Comparison of ENCODE assay signal across 8 mouse cellular contexts in genomic region chr11:45992087-45992486, GRCm38 (mm10). TPM values are rescaled to one million over a fixed set of nuclear protein-coding genes. Genes with fewer than 3 reads are reported as not detected.
A peak's percentile ranks its signal among the peaks of the same experiment; 100 is the strongest.
DNase-seq lines count a peak whose midpoint lies in the region; ATAC-seq lines count a peak whose summit lies in the region.

No protein-coding gene starts in this region.

- H3K9ac ChIP-seq in heart, embryonic 15.5 days, result 0 out of 2 replicates have a peak overlapping the region, but pooled peaks have one; percentile 21
- H3K9ac ChIP-seq in embryonic facial prominence, embryonic 12.5 days, result no peak overlapping the region
- H3K9ac ChIP-seq in hindbrain, embryonic 16.5 days (ENCODE audit: low read depth, low read length), result no peak overlapping the region
- H3K9ac ChIP-seq in midbrain, embryonic 14.5 days (replicated peaks; ENCODE audit: low read length), result no peak overlapping the region

- H3K9me3 ChIP-seq in heart, embryonic 15.5 days (replicated peaks), result no peaks in the 10 kb centered on the region
- no peaks in the 10 kb centered on the region for H3K9me3 ChIP-seq in embryonic facial prominence, embryonic 12.5 days
- H3K9me3 ChIP-seq in hindbrain, embryonic 16.5 days (ENCODE audit: control insufficient read depth, low read length), result no peaks in the 10 kb centered on the region
- no peaks in the 10 kb centered on the region for H3K9me3 ChIP-seq in midbrain, embryonic 14.5 days (ENCODE audit: control insufficient read depth, low read length)

- H3K27me3 ChIP-seq in heart, embryonic 15.5 days, result 0 out of 2 replicates have a peak, but pooled peaks cover 2% of the 10 kb centered on the region
- no peaks in the 10 kb centered on the region for H3K27me3 ChIP-seq in embryonic facial prominence, embryonic 12.5 days
- no peaks in the 10 kb centered on the region for H3K27me3 ChIP-seq in hindbrain, embryonic 16.5 days (replicated peaks; ENCODE audit: control insufficient read depth, insufficient read depth, low read length)
- no peaks in the 10 kb centered on the region for H3K27me3 ChIP-seq in midbrain, embryonic 14.5 days (ENCODE audit: control insufficient read depth, insufficient read depth, low read length)

- peak overlapping the region; percentile 36 for H3K4me3 ChIP-seq in heart, embryonic 15.5 days
- H3K4me3 ChIP-seq in embryonic facial prominence, embryonic 12.5 days, result peak overlapping the region; percentile 24
- H3K4me3 ChIP-seq in hindbrain, embryonic 16.5 days (ENCODE audit: low read length), result no peak overlapping the region; the same call in 1 of the 2 replicates
- no peak overlapping the region for H3K4me3 ChIP-seq in midbrain, embryonic 14.5 days (replicated peaks; ENCODE audit: low read depth, low read length)

- no peaks in the 10 kb centered on the region for H3K36me3 ChIP-seq in heart, embryonic 15.5 days
- H3K36me3 ChIP-seq in embryonic facial prominence, embryonic 12.5 days, result no peaks in the 10 kb centered on the region
- no peaks in the 10 kb centered on the region for H3K36me3 ChIP-seq in hindbrain, embryonic 16.5 days (ENCODE audit: control insufficient read depth, insufficient read depth, low read length)
- H3K36me3 ChIP-seq in midbrain, embryonic 14.5 days (ENCODE audit: control insufficient read depth, insufficient read depth, low read length), result no peaks in the 10 kb centered on the region

- H3K27ac ChIP-seq in heart, embryonic 15.5 days, result no peak overlapping the region
- H3K27ac ChIP-seq in embryonic facial prominence, embryonic 12.5 days, result no peak overlapping the region
- H3K27ac ChIP-seq in hindbrain, embryonic 16.5 days (ENCODE audit: low read depth, low read length), result no peak overlapping the region
- H3K27ac ChIP-seq in midbrain, embryonic 14.5 days (replicated peaks; ENCODE audit: low read depth, low read length), result no peak overlapping the region

- ATAC-seq in heart, embryonic 15.5 days (replicated peaks; ENCODE audit: insufficient number of reproducible peaks, insufficient read depth, low FRiP score, low read depth), result no peak
- ATAC-seq in embryonic facial prominence, embryonic 12.5 days (ENCODE audit: insufficient number of reproducible peaks, insufficient read depth, low FRiP score, low TSS enrichment), result no peak
- no peak for ATAC-seq in hindbrain, embryonic 16.5 days
- ATAC-seq in midbrain, embryonic 14.5 days (ENCODE audit: low FRiP score, low TSS enrichment), result no peak

- H3K4me2 ChIP-seq in heart, embryonic 15.5 days, result peak overlapping the region; percentile 63
- peak overlapping the region; percentile 50 for H3K4me2 ChIP-seq in embryonic facial prominence, embryonic 12.5 days (replicated peaks)
- peak overlapping the region; percentile 53 for H3K4me2 ChIP-seq in hindbrain, embryonic 16.5 days (ENCODE audit: low read length)
- peak overlapping the region; percentile 39 for H3K4me2 ChIP-seq in midbrain, embryonic 14.5 days (ENCODE audit: low read length)

- peaks cover 6% of the 10 kb centered on the region for H3K4me1 ChIP-seq in heart, embryonic 15.5 days (replicated peaks)
- no peaks in the 10 kb centered on the region for H3K4me1 ChIP-seq in embryonic facial prominence, embryonic 12.5 days
- H3K4me1 ChIP-seq in hindbrain, embryonic 16.5 days (ENCODE audit: control insufficient read depth, insufficient read depth, low read depth, low read length), result peaks cover 4% of the 10 kb centered on the region; the same call in 1 of the 2 replicates
- H3K4me1 ChIP-seq in midbrain, embryonic 14.5 days (ENCODE audit: control insufficient read depth, insufficient read depth, low read length), result no peaks in the 10 kb centered on the region

- DNase-seq in heart, adult 8-10 months (ENCODE audit: low spot score), result no peak
- no peak for DNase-seq in midbrain, embryonic 14.5 days
- no peak for DNase-seq in adrenal gland, postnatal 10 days
- DNase-seq in layer of hippocampus, adult 11-12 months (ENCODE audit: low spot score), result no peak
- DNase-seq in left cerebral cortex, adult 8-10 months (ENCODE audit: low spot score in 2 of 2), result no peak

- WGBS in heart, embryonic 15.5 days, result 40% methylated on average over 13 of the region's 13 CpGs
- WGBS in embryonic facial prominence, embryonic 12.5 days, result 51% methylated on average over 13 of the region's 13 CpGs
- WGBS in hindbrain, embryonic 16.5 days, result 49% methylated on average over 13 of the region's 13 CpGs
- 53% methylated on average over 13 of the region's 13 CpGs for WGBS in midbrain, embryonic 14.5 days

RNA-seq across cellular contexts. Expression of gene Sox30, which starts 12.0 kb away (rescaled TPM):
- polyA plus RNA-seq in heart, embryonic 15.5 days (2015; fragmentation: Nextera tagmentation; extraction: Ambion mirVana), result 0.20 and 0.22 TPM in 2 replicates
- total RNA-seq in heart, adult 8-10 months (2022), result under 1 TPM in 3 of 4 experiments, not detected in 1; 0.22 to 0.26 (median 0.25) TPM
- polyA plus RNA-seq in embryonic facial prominence, embryonic 12.5 days (2016; fragmentation: Nextera tagmentation; extraction: Ambion mirVana), result 0.33 and 0.43 TPM in 2 replicates
- not detected in 2 replicates for polyA plus RNA-seq in hindbrain, embryonic 16.5 days (2015; fragmentation: Nextera tagmentation; extraction: Ambion mirVana)
- polyA plus RNA-seq in midbrain, embryonic 14.5 days (2014; fragmentation: Nextera tagmentation; extraction: Ambion mirVana), result 0.09 and 0.13 TPM in 2 replicates
- total RNA-seq in adrenal gland, postnatal 10 days (2021), result under 1 TPM; 0.24 to 0.36 TPM
- total RNA-seq in left cerebral cortex, adult 8-10 months (2022), result under 1 TPM in 1 of 4 experiments, not detected in 3; 0.11 TPM

RNA-seq across cellular contexts. Expression of gene Thg1l, which starts 36.8 kb away (rescaled TPM):
- 7.4 and 9.2 TPM in 2 replicates for polyA plus RNA-seq in heart, embryonic 15.5 days (2015; fragmentation: Nextera tagmentation; extraction: Ambion mirVana)
- 1 to 10 TPM; 4.2 to 6.1 (median 4.7) TPM for total RNA-seq in heart, adult 8-10 months (2022)
- polyA plus RNA-seq in embryonic facial prominence, embryonic 12.5 days (2016; fragmentation: Nextera tagmentation; extraction: Ambion mirVana), result 12.8 and 13.5 TPM in 2 replicates
- polyA plus RNA-seq in hindbrain, embryonic 16.5 days (2015; fragmentation: Nextera tagmentation; extraction: Ambion mirVana), result 9.5 and 9.9 TPM in 2 replicates
- 9.9 and 10.4 TPM in 2 replicates for polyA plus RNA-seq in midbrain, embryonic 14.5 days (2014; fragmentation: Nextera tagmentation; extraction: Ambion mirVana)
- total RNA-seq in adrenal gland, postnatal 10 days (2021), result 10 to 100 TPM; 16.6 to 19.4 TPM
- total RNA-seq in left cerebral cortex, adult 8-10 months (2022), result 10 to 100 TPM; 10.4 to 11.8 (median 11.4) TPM

RNA-seq across cellular contexts. Expression of gene Lsm11, which starts 47.4 kb away (rescaled TPM):
- 5.4 and 5.5 TPM in 2 replicates for polyA plus RNA-seq in heart, embryonic 15.5 days (2015; fragmentation: Nextera tagmentation; extraction: Ambion mirVana)
- 1 to 10 TPM; 2.1 to 3.5 (median 3.1) TPM for total RNA-seq in heart, adult 8-10 months (2022)
- 9.3 and 11.0 TPM in 2 replicates for polyA plus RNA-seq in embryonic facial prominence, embryonic 12.5 days (2016; fragmentation: Nextera tagmentation; extraction: Ambion mirVana)
- polyA plus RNA-seq in hindbrain, embryonic 16.5 days (2015; fragmentation: Nextera tagmentation; extraction: Ambion mirVana), result 24.4 and 24.6 TPM in 2 replicates
- 27.2 and 28.5 TPM in 2 replicates for polyA plus RNA-seq in midbrain, embryonic 14.5 days (2014; fragmentation: Nextera tagmentation; extraction: Ambion mirVana)
- 1 to 10 TPM; 7.8 to 9.9 TPM for total RNA-seq in adrenal gland, postnatal 10 days (2021)
- 10 to 100 TPM; 13.0 to 15.5 (median 13.8) TPM for total RNA-seq in left cerebral cortex, adult 8-10 months (2022)

Comparison
In these comparisons a context has a peak if more than half of its experiments do, and no peak if none do; other contexts are left out.
1. H3K4me3 ChIP-seq: peak in heart, embryonic 15.5 days (single experiment) and embryonic facial prominence, embryonic 12.5 days (single experiment); none in hindbrain, embryonic 16.5 days (single experiment) and midbrain, embryonic 14.5 days (single experiment).
2. Peak in every context shown above with its lines, with median percentiles within 50 percentile points of each other: H3K4me2 ChIP-seq.